Mouse (Mus musculus) kidney, embryonic 16.5 days (tissue): ENCODE results near the gene Sertad2. TPM values are rescaled to one million over a fixed set of nuclear protein-coding genes. Genes with fewer than 3 reads are reported as not detected.

ENCODE experiments used
- ATAC-seq: fragments of 200-750 bp; cut with Nextera tagmentation; 2 replicates; pipeline ENCODE4 v1.8.0; 2017; ENCODE audit warnings: moderate TSS enrichment; ENCODE audit not compliant: low FRiP score, low TSS enrichment
- H3K27ac ChIP-seq: fragments of 300-500 bp; sonication (generic); 2 replicates; pipeline ENCODE4 v1.5.1; 2014; ENCODE audit warnings: low read length
- H3K27me3 ChIP-seq: fragments of 300-500 bp; sonication (generic); 2 replicates; pipeline ENCODE4 v1.6.1; 2014; ENCODE audit warnings: low read length, control low read depth, mixed read lengths; ENCODE audit not compliant: insufficient read depth
- H3K36me3 ChIP-seq: fragments of 300-500 bp; sonication (generic); 2 replicates; pipeline ENCODE4 v1.6.1; 2014; ENCODE audit warnings: low read length, control low read depth, mixed read lengths; ENCODE audit not compliant: insufficient read depth
- H3K4me1 ChIP-seq: fragments of 300-500 bp; sonication (generic); 2 replicates; pipeline ENCODE4 v1.6.1; 2014; ENCODE audit warnings: low read length, control low read depth, mixed read lengths; ENCODE audit not compliant: insufficient read depth
- H3K4me2 ChIP-seq: fragments of 300-500 bp; sonication (generic); replicated peaks from 2 replicates; pipeline ENCODE4 v1.6.1; 2014; ENCODE audit warnings: low read depth, low read length
- H3K4me3 ChIP-seq: fragments of 300-500 bp; sonication (generic); 2 replicates; pipeline ENCODE4 v1.5.1; 2014; ENCODE audit warnings: mild to moderate bottlenecking, low read length
- H3K9ac ChIP-seq: fragments of 300-500 bp; sonication (generic); replicated peaks from 2 replicates; pipeline ENCODE4 v1.6.1; 2014; ENCODE audit warnings: low read length
- H3K9me3 ChIP-seq: fragments of 300-500 bp; sonication (generic); 2 replicates; pipeline ENCODE4 v1.6.1; 2016; ENCODE audit warnings: low read length, control low read depth
- WGBS: fragments of 180-500 bp; shearing (Covaris S2); extraction: QIAGEN DNeasy Blood & Tissue Kit; methylation state at CpG from one replicate; pipeline ENCODE4 v1.1.7; 2014; 5-methylcytosine and 5-hydroxymethylcytosine counted together
- polyA plus RNA-seq: library from polyadenylated mRNA; unstranded; fragments of >200 nt; fragmentation: Nextera tagmentation; extraction: Ambion mirVana; gene quantifications from 2 replicates; pipeline ENCODE4 v1.2.1, GENCODE M21; 2015

The Sertad2 gene
- polyA plus RNA-seq, 1 experiment from 2014 or later = 33.1 TPM

GRCm38 (mm10) chr11:20525909-20526308 lies 17.1 kb upstream of the Sertad2 start:
- H3K9ac ChIP-seq = no peak overlapping the region
- no peaks in the 10 kb centered on the region for H3K9me3 ChIP-seq
- H3K4me2 ChIP-seq = no peak overlapping the region
- H3K36me3 ChIP-seq = no peaks in the 10 kb centered on the region
- no peaks in the 10 kb centered on the region for H3K4me1 ChIP-seq
- H3K27ac ChIP-seq = no peak overlapping the region
- ATAC-seq = peak; percentile 60; the same call in 1 of the 2 replicates
- WGBS = 49% methylated on average over 8 of the region's 8 CpGs
- H3K4me3 ChIP-seq = no peak overlapping the region
- no peaks in the 10 kb centered on the region for H3K27me3 ChIP-seq

GRCm38 (mm10) chr11:20527901-20528300 lies 15.2 kb upstream of the Sertad2 start:
- Histone ChIP-seq H3K4me2 (no peak overlapping the region), H3K27me3 (no peaks in the 10 kb centered on the region), H3K27ac (no peak overlapping the region), H3K9me3 (no peaks in the 10 kb centered on the region), H3K9ac (no peak overlapping the region), H3K4me1 (peaks cover 5% of the 10 kb centered on the region), H3K36me3 (no peaks in the 10 kb centered on the region), H3K4me3 (no peak overlapping the region)
- ATAC-seq = no peak
- WGBS = 92% methylated on average over 3 of the region's 3 CpGs

- Histone ChIP-seq H3K27ac (peak overlapping the region; percentile 61; the same call in 1 of the 2 replicates), H3K9me3 (no peaks in the 10 kb centered on the region), H3K9ac (peak overlapping the region; percentile 81), H3K27me3 (no peaks in the 10 kb centered on the region), H3K4me3 (peak overlapping the region; percentile 61), H3K4me2 (peak overlapping the region; percentile 79), H3K36me3 (no peaks in the 10 kb centered on the region), H3K4me1 (peaks cover 5% of the 10 kb centered on the region)
- ATAC-seq = no peak
- 16% methylated on average over 1 of the region's 1 CpGs for WGBS
Measured at GRCm38 (mm10) chr11:20531682-20531991, 11.4 kb upstream of the Sertad2 start.

DNA sequence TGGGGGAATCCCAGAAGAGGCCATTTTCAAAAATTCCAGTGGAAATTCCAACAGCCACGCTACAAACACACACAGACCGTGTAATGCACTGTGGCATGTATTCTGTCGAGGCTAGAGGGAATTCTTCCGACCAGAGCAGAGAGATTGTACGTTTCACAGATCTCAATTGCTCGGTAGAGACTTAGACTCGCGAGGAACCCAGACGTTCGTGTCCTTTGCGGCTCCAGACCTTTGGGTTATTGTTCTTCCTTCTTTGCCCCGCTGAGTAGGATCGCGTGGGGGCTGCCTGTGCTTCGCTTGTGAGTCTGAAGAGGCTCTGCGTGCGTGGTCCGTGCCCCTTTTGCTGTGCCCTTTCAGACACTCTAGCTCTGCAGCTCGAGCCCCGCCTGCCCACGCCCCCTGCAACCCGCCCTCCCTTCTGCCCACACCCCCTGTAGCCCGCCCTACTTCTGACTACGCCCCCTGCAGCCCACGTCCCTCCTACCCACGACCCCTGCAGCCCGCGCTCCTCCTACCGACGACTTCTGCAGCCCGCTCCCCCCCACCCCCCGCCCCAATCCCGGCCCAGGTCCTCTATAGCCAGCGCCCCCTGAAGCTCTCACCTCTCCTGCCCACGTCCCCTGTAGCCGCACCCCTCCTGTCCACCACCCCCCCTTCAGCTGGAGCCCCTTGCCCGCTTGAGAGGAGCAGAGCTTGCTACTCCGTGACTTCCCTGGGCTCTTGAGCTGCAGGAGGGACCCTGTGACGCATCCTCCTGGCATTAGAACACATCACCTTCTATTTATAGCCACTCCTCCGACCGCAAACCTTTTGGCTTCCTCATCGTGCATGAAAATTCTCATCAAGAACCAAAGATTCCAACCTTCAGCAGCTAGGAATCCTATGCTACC lies 10.8 kb upstream of the Sertad2 start:
- H3K4me3 ChIP-seq = peak overlapping the region; percentile 61
- H3K4me1 ChIP-seq = peaks cover 5% of the 10 kb centered on the region
- ATAC-seq = peak; percentile 94
- H3K9me3 ChIP-seq = no peaks in the 10 kb centered on the region
- H3K9ac ChIP-seq = peak overlapping the region; percentile 81
- no peaks in the 10 kb centered on the region for H3K27me3 ChIP-seq
- under 1% methylated on average over 27 of the region's 42 CpGs for WGBS
- peak overlapping the region; percentile 61 for H3K27ac ChIP-seq
- peak overlapping the region; percentile 79 for H3K4me2 ChIP-seq
- H3K36me3 ChIP-seq = no peaks in the 10 kb centered on the region

GRCm38 (mm10) chr11:20533231-20533630 lies 9.8 kb upstream of the Sertad2 start:
- Histone ChIP-seq H3K4me2 (no peak overlapping the region), H3K9ac (no peak overlapping the region), H3K4me1 (peaks cover 5% of the 10 kb centered on the region), H3K27me3 (no peaks in the 10 kb centered on the region), H3K9me3 (no peaks in the 10 kb centered on the region), H3K4me3 (no peak overlapping the region), H3K27ac (no peak overlapping the region), H3K36me3 (no peaks in the 10 kb centered on the region)
- ATAC-seq = no peak
- WGBS = 76% methylated on average over 4 of the region's 4 CpGs

DNA sequence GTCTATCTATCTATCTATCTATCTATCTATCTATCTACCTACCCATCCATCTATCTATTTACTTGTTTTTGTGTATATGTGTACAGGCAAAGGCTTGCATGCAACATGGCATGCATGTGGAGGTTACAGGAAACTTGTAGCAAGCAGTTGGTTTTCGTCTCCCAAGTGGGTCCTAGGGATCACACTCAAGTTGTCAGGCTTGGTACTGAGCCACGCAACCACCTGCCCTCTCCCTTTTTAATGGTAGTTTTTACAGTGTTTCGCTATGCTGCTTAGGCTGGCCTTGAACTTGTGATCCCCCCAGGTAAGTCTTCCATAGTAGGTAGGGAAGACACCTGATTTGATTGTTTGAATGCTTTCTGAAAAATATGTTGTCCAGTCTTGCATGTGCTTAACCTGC lies 5.8 kb upstream of the Sertad2 start:
- WGBS = 83% methylated on average over 3 of the region's 3 CpGs

DNA sequence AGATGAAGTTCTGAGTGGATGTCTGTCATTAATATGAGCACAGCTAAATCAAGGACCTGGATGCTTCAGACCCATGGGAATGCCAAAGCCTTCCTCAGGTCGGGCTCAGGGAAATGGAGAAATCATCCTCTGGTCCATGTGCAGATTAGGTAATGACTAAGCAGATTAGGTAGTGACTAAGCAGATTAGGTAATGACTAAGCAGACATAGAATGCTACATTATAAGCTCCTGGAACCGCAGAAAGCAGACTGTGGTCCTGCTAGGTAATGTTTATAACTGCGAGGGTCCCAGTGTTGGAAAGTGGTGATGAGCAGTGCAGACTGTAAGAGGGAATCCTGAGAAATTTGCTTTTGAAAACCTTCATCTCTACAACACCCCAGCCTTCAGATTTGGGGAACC lies 4.6 kb upstream of the Sertad2 start:
- ATAC-seq = no peak
- no peak overlapping the region for H3K9ac ChIP-seq
- peaks cover 3% of the 10 kb centered on the region; the same call in 1 of the 2 replicates for H3K4me1 ChIP-seq
- no peaks in the 10 kb centered on the region for H3K9me3 ChIP-seq
- H3K4me3 ChIP-seq = no peak overlapping the region
- H3K27ac ChIP-seq = no peak overlapping the region
- no peaks in the 10 kb centered on the region for H3K27me3 ChIP-seq
- 90% methylated on average over 3 of the region's 3 CpGs for WGBS
- H3K36me3 ChIP-seq = no peaks in the 10 kb centered on the region
- no peak overlapping the region for H3K4me2 ChIP-seq

More for the DNA sequence above, 5.8 kb upstream of the Sertad2 start:
- no peak overlapping the region for H3K9ac ChIP-seq
- no peak for ATAC-seq
- no peak overlapping the region for H3K4me2 ChIP-seq
- H3K4me3 ChIP-seq = no peak overlapping the region
- peaks cover 3% of the 10 kb centered on the region; the same call in 1 of the 2 replicates for H3K4me1 ChIP-seq
- H3K27me3 ChIP-seq = no peaks in the 10 kb centered on the region
- no peaks in the 10 kb centered on the region for H3K9me3 ChIP-seq
- H3K27ac ChIP-seq = no peak overlapping the region
- no peaks in the 10 kb centered on the region for H3K36me3 ChIP-seq

DNA sequence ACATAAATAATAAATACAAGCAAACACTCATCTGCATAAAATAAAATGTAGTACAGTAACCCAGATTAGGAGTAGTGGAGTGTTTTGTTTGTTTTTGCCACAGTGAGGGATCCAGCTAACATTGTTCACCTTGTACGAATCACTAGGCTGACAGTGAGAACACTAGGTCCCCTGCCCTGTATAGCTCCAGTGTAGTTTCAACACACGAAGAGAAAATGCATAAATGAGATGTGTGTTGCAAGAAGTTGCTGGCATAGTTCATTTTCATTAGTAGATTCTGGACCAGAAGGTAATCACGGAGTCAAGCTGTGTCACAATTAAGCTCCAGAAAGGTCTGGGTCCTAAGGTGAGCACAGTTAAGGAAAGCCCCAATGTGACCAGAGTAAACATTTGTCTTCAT lies 1.8 kb upstream of the Sertad2 start:
- 79% methylated on average over 3 of the region's 3 CpGs for WGBS
- no peak overlapping the region for H3K4me2 ChIP-seq

DNA sequence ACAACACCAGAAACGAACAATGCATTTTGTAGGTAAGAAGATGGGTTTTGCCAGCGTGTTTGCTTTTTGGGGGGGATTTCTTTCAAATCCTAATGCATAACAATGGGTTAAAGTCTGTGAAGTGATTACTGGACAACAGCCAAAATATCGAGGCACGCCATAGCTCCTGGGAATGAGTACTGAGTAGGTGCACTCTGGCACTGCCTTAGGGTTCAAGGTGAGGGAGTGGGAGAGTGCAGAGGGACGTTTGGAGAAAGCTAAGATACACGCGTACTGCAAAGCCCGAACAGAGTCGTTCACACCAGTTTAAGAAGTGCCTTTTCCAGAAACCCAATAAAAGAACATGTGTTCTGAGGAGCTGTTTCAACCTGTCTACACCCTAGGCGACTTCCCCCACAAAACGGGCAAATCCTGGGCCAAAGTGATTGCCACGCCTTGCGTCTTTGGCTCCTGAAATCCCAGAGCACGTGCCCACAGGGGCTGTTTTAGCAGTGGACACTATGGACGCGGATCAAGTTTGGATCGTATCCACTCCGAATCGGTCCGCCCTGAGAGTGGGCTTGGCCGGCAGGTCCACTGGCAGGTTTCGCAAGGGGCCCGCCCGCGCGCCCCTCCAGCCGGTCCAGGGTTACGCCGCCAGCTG lies 937 bp upstream of the Sertad2 start:
- H3K27ac ChIP-seq = peak overlapping the region; percentile 59; the same call in 1 of the 2 replicates
- no peaks in the 10 kb centered on the region for H3K36me3 ChIP-seq
- H3K4me3 ChIP-seq = peak overlapping the region; percentile 79
- peak overlapping the region; percentile 71 for H3K9ac ChIP-seq
- peak overlapping the region; percentile 86 for H3K4me2 ChIP-seq
- under 1% methylated on average over 29 of the region's 29 CpGs for WGBS
- H3K27me3 ChIP-seq = no peaks in the 10 kb centered on the region
- no peaks in the 10 kb centered on the region for H3K9me3 ChIP-seq
- ATAC-seq = no peak
- peaks cover 3% of the 10 kb centered on the region; the same call in 1 of the 2 replicates for H3K4me1 ChIP-seq

More for the DNA sequence above, 1.8 kb upstream of the Sertad2 start:
- no peak for ATAC-seq
- Histone ChIP-seq H3K4me1 (peaks cover 3% of the 10 kb centered on the region; the same call in 1 of the 2 replicates), H3K27ac (no peak overlapping the region), H3K4me3 (no peak overlapping the region), H3K36me3 (no peaks in the 10 kb centered on the region), H3K9ac (no peak overlapping the region), H3K27me3 (no peaks in the 10 kb centered on the region), H3K9me3 (no peaks in the 10 kb centered on the region)
